Mouse (Mus musculus) left cerebral cortex, adult 9 months (tissue): ENCODE results near the gene Phlda2.
"Not testable (repeated sequence)": the region's sequence is repeated elsewhere in the genome, so short reads cannot be mapped to it uniquely, and the experiment has no call there.

Experiments
- DNase-seq, 2 experiments: peaks; one replicate each; pipeline ENCODE4 v3.0.0; 2022; ENCODE audit warnings: low spot score in 2 of 2

The Phlda2 gene

DNA sequence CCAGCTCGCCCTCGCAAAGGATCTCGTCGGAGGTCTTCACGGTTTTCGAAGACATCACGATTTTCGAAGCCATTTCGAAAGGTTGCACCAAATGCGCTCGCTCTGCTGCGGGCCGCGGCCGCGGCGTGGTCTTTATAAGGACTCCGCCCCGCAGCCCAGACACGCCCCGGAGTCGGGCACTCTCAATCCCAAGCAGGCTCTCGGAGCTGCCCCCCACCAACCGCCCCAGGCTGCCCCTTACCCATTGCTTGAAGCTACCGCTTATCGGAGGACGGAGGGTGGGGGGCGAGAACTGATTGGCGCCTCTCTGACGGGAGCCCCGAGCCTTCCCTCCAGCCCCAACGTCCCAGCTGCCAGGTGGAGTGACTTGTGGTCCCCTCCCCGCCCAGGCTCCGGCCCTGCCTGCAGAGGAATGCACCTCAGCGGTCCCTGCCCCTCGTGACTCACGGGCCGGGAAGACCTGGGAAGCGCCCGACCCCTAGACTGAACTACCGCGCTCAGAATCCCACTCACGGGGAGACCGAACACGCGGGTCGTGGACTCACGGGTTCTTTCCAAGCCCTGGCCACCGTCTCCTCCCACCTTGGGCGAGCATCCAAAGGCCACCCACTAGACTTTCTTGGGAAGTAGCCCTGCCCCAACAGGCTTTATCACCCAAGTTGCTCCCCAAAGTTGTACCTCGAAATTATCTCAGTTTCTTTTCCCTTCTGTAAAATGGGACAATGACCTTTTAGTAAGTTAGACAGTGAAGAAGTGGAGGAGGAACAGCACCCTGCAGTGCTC is at the start of gene Phlda2:
Gene Phlda2 (minus strand): TSS at position 733 of the 783 bp plus-strand sequence.
- no peak for DNase-seq

DNA sequence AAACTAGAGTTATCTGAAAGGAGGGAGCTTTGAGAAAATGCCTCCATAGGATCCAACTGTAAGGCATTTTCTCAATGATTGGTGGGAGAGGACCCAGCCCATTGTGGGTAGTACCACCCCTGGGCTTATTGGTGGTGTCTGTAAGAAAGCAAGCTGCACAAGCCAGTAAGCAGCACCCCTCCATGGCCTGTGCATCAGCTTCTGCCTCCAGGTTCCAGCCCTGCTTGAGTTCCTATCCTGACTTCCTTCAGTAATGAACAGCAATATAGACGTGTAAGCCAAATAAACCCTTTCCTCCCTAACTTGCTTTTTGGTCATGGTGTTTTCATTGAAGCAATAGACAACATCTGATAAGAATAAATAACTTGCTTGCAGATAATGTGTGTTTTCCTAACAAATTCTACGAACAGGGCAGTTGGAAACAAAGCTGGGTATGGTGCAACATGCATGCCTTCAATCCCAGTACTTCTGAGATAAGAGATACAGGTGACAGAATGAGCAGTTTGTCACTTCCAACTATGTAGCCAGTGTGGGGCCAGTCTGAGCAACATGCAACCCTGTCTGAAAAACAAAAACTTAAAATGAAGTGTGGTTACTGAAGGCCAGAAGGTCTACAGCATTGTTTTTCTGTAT is 46.8 kb upstream of the Phlda2 start:
- DNase-seq: no peak

DNA sequence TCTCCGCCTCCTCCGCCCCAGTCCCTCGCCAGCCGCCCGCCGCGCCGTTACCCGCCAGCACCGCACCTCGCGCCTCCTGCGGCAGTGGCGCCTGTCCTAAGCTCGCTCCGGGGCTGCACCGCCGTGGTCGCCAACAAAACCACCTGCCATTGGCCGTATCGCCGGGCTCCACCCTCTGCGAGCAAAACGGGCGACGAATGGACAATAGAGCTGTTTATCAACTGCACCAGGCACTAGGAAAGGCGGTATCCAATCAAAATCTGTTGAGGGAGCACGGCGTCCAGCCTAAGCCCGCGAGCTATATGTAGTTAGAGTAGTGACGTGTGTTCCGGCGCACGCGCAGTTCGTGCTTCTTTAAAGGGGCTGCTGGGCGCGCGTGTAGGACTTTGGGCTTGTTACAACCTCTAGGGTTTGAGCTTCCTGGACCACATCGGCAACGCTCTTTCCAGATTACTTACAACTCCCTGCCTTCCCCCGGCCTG is 46.1 kb upstream of the Phlda2 start, which contains the start of gene Nap1l4:
Gene Nap1l4 (minus strand): TSS at position 131 of the 482 bp plus-strand sequence.
- peak; percentile 99 to 100 for DNase-seq

DNA sequence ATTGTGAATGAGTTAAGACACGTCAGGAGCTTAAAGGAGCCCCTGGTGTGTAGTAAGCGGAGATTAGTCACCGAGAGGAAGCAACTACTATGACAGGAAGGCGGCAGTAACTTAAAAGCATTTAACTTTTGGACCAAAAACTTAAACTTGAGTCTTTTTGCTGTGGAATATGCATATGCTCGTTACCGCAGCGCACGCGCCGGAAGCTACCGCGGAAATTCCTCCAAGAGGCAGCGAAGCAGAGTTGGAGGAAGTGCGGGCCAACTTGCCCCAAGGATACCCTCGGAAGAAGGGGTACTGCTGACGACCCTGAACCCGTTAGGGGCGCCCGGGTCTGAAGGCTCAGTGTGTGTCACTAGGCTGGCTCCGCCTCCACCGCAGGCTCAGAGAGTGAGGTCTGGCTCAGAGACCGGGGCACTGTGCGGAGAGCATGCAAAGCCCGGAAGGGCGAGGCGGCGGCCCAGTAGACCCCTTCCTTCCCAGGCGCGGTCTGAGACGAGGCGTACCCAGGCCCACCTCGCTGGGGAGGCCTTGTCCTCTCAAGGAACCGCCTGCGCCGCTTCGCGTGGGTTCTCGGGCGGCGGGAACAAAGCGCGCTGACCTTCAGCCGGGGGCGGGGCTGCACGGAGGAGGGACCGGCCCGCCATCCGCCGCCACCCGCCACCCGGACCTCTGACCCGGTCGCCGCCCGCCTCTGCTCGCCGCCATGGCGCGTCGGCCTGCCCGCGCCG is 45.4 kb upstream of the Phlda2 start:
- peak; percentile 20 to 40 for DNase-seq

DNA sequence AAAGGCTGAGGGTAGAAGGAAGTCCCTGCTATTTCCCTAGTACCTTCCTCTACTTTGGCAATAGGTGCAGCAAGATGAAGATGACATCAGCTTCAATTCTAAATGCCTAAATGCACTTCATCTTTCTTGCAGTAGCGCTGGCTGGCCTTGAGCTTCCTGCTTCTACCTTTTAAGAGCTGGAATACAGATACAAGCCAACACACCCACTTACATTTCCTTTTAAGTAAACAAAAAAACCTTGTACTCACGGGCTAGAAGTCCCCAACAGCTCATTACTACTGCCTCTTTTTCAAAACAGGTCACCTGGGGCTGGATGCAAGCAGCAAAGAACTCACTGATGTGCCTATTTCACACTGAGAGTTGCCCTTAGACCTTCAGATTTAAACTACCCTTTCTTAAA is 43.6 kb upstream of the Phlda2 start:
- DNase-seq: no peak

DNA sequence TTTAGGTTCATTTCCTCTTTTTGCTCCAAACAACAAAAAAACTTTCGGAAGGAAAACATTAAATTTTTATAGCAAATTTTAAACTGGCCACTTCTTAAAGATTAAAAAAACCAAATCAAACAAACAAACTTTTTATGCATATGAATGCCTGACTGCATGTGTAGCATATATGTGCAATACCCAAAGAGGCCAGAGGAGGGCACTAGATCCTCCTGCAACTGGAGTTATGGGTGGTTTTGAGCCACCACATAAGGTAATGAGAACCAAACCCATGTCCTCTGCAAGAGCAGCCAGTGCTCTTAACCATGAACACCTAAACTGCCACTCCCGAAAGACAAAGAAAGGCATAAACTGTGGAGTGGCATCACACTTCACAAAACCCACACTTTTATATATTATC is 41.4 kb upstream of the Phlda2 start:
- DNase-seq: no peak

DNA sequence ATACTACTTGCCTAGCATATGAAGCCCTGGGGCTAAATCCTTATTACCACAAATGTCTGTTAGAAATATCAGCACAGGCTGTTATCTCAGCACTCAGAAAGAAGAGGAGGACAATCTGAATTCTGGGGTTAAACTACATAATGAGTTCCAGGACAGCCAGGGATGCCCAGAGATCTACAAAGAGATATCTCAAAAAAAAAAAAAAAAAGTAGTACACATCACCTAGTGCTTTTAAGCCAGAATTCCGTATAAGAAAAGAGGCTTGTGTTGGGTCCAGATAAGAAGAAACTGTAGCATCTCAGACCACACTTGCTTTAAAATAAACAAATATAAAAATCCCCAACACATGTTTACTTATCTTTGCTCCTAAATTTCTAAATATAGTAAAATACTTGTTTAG is 35.7 kb upstream of the Phlda2 start:
- no peak for DNase-seq

DNA sequence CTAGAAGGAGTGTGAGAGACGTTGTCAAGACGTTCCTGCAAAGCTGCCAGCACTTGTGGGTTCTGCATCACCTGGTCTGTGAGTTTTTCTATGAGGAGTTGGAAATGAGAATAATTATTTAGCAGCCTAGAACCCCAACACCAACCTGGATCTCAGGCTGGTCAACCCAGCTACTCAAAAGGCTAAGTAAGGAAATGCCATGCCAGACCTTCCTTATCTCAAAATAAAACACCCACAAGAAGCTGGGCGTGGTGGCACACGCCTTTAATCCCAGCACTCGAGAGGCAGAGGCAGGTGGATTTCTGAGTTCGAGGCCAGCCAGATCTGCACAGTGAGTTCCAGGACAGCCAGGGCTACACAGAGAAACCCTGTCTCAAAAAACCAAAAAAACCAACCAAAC is 35.3 kb upstream of the Phlda2 start:
- DNase-seq: not testable (repeated sequence)

DNA sequence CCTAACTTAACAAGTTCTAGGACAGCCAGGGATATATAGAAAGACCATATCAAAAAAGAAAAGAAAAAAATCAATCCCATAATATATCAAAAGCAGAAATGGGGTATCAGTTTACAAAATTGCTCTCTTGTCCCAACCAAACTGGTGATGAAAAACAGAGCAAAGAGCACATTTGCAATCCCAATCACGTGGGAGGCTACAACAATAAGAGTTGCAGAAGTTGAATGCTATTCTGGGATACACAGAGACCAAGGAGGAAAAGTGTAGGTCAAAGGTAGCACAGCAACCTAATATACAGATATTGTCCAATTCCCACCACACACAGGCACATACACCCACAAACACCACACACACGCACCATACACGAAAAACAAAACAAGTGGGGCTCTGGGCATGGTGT is 33.3 kb upstream of the Phlda2 start:
- DNase-seq: no peak

DNA sequence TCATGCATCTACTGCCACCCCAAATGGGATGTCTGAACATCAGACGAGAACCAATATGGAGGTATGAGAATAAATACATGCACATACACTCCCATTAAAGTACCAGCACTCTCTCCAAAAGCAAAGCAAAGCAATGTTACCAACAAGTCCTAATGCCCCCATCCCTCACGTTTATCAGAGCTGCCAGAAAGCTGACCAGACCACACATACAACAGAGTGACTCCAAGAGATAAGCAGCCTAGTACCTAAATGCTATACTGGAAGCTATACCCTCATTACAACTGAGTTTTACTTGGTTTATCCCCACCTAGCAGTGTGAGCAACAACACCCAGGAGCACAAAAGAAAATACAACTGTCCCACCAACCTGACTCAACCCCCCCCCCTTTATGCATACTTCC is 30.3 kb upstream of the Phlda2 start:
- DNase-seq: no peak

DNA sequence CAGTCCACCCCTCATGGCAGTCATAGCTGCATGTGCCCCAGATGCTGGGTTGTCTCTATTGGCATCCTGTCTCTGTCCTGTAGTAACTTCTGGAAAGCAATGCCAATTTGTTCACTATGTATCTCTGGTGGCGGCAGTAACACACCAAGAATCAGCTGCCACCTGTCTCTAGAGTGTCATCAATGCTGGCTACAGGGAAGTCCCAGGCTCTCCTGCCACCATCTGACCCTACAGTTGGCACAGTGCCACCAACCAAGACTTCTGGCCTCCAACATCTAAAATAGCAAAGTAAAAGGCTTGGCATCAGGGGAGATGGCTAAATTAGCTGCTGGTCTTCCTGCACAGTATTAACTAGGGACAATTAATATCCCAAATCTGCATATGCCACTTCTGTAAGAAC is 29.5 kb upstream of the Phlda2 start:
- DNase-seq: no peak

DNA sequence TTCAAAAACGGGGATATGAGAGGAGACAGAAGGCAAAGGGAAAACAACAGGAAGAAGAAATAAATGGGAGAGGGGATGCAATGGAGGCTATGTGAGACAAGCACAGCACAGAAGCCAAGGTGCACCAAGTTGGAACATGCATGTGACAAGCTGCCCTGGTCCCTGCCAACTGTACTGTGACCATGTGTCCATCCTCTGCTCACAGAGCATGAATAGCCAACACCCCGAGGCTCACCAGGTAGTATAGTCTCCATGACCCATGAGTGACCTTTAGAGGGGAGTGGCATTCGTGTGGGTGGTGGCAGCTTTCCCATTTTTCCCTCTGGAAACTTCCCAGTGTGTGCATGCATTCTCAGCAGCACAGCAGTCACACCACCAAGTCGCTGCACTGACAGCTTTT is 16.4 kb upstream of the Phlda2 start:
- DNase-seq: no peak

DNA sequence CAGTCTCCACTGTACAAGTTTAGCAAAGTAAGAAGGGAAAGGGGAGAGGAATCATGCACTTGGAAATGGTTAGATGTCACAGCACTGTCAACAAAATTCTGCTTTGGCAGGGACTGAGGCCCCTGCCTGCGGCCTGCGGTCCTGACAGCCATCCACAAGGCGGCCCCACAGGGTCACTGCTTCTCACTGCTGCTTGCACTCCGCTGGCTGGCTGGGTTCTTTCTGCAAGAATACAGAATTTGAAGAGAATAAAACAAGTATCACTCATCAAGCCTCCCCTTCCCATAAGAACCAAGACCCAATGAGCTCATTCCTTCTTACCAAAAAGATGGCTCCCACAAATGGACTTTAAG is 11.4 kb upstream of the Phlda2 start:
- DNase-seq: no peak

DNA sequence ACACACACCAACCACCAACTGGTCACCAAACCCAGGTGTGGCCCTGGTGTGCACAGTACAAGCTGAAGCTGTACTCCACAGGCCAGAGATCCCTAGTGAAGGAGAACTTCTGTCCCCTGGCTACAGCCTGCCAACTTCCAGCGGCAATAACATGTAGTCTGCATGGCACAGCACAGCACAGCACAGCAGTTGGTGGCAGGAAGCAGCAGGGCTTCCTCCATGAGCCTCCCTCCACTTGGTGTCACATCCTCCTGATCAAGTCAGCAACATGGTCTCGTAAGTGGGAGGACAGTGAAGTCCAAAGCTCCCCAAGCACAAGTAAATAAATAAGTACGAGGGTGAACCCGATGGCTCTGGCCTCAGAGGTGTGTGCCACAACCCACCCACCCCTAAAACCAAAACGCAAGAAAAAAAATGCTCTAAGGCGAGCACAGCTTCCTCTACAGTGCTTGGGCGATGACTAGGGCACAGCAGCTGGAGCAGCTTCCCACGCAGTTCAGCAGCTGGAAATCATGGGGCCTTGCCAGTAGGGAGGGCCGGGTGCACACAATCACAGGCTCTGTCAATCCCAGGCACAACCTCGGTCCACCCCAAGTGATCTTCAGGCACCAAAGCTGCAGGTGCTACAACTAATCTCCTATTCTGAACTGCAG is 10.9 kb upstream of the Phlda2 start:
- peak in 1 of 2 experiments; percentile 14 for DNase-seq

DNA sequence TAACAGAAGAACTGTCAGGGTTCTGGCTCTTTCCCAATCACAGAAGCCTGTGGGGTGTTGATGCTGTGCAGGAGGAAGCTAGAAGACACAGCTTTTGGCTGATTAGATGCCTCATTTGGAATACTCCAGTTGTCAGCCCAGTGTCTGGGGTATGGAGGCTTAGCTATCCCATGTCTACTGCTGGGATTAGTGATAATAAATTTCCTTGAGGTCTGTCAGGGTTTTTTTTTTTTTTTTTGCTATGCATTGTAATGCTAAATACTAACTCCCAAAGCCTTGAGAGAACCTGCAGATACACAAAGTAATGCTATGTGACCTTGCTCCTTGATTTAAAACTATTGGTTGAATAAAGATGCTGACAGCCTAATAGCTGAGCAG is 8.4 kb upstream of the Phlda2 start:
- DNase-seq: no peak

DNA sequence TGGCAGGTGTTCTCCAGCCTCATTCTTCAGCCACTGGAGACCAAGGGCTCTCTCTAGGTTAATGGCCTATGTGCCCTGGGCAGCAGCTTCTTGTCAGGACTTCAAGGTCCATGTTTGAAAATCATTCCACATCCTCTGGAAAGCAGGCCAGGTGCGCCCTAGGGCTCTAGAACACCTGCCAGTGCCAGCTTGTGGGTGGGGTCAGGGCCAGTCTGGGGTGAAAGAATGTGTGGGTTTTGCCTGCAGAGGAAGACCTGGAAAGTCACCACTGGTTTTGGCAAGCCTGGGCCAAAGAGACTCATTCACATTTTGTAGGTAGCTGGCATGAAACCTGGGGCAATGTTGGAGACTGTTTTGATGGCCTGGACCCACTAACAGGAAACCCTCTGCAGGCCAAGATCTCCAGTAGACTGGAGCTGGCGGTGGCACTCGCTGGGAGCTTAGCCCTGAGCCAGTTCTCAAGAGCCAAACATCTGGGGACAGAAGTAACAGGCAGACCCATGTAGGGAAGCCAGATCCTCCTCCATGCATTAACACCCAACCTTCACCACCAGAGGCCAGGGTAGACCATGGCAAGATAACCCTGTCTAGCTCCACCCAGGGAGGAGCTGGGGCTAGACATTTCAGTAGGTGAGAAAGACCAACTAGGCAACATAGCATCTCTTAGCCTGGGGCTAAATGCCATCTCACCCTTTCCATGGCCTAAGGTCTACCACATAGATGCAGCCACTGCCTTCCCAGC is 7.8 kb upstream of the Phlda2 start:
- no peak for DNase-seq

DNA sequence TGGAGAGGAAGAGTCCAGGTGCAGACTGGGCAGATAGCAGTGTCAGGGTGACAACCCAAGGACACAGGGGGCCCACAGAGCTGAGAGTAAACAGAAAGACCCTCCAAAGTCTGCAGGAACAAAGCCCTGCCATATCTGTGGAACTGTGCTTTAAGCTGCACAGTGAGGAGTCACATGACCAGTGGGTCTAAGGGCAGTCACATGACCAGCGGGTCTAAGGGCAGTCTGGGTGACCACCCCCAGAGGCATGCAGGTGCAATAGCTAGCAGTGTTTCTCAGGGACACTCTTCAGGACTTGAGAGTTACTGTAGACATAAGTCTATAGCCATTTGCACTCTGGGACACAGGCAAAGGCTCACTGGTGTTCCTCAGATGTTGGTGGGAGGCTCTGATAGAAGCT is 6.6 kb upstream of the Phlda2 start:
- DNase-seq: no peak

DNA sequence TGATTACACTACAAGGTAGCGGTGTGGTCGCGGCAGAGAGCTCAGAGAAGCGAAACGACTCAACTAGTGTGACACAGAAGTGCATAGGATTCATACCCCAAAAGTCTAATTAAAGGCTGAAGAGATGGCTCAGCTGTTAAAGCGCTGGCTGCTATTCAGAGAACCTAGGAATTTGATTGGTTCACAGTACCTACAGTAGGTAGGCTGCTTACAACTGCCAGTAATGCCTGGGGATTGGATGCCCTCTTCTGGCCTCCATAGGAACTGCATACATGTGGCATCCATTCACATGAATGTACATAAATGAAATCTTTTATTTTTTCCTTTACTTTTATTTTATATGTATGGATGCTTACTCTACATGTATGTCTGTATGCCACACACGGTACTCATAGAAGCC is 3.7 kb upstream of the Phlda2 start:
- peak in 1 of 2 experiments; percentile 49 for DNase-seq

DNA sequence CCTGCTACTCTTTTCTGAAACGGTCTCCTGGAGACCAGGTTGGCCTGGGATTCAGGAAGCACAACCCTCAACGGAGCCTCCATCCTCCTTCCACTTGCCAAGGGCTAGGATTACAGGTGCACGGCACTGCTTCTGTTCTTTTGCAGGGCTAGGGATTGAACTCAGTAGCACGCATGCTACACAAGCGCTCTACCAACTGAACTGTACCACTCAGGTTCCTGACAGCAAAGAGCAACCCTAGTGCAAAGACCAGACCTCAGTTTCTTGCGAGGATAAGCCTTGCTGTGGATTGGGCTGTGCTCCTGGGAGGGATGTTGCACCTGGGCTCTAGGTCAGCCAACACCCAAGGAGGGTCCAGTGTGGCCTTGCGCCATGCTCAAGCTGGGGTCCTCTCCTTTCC is 3.3 kb upstream of the Phlda2 start:
- DNase-seq: no peak

DNA sequence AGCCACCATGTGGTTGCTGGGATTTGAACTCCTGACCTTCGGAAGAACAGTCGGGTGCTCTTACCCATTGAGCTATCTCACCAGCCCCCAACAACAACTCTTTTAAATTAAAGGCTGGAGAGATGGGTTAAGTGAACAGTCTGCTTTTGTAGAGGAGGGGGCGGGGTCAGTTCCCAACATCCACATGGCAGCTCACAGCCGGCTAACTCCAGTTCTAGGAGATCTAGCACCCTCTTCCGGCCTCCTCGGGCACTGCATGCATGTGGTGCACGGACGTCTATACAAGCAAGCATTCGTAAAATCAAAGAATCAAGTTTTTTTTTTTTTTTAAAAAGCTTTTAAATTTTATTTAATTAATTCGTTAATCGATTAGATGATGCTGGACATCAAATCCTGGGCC is 2.9 kb upstream of the Phlda2 start:
- DNase-seq: peak in 1 of 2 experiments; percentile 63

DNA sequence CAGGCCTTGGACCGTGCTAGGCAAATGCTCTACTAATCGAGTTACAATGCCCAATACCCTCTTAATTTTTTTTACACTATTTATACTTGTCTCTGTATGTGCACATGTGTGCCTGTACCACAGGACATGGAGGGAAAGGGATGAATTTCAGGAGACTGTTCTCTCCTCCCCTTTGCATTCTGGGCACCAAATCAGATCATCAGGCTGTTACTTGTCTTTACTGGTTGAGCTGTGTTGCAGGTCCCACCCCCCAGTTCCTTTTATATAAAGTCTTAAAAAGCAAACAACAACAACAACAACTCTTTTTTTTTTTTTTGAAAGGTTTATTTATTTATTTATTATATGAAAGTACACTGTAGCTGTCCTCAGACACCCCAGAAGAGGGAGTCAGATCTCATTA is 2.5 kb upstream of the Phlda2 start:
- no peak for DNase-seq

DNA sequence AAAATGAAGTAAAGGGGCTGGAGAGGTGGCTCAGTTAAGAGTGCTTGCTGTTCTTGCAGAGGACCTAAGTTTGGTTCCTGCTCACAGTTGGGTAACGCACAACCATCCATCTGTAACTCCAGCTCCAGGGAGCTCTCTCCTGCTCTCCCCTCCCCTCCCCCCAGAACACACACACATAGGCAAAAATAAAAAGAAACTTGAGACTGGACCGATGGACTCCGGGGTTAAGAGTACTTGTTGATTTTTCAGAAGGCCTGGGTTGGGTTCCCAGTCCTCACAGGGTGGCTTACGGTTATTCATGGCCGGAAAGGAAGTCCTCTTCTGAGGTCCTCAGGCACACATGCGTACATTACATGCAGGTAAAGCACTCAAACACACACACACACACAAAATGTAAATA is 976 bp upstream of the Phlda2 start:
- DNase-seq: no peak
